Mouse (Mus musculus): ENCODE measurements around the gene Slc22a12. TPM values are rescaled to one million over a fixed set of nuclear protein-coding genes. Genes with fewer than 3 reads are reported as not detected.

The Slc22a12 gene
- total and polyA plus RNA-seq, 3 experiments, result 0.17 to 1.2 (median 0.94) TPM

GRCm38 (mm10) chr19:6553174-6553573 is 10.3 kb upstream of the Slc22a12 start:
- Histone ChIP-seq H3K4me1 (ENCODE audit: control insufficient read depth in 1 of 2, insufficient read depth in 2 of 2) (peaks cover 10 to 62% of the 10 kb centered on the region in 2 experiments), H3K36me3 (replicated peaks in 1 of 2; ENCODE audit: control insufficient read depth in 1 of 2, insufficient read depth in 1 of 2, low read length in 1 of 2) (no peaks in the 10 kb centered on the region), H3K4me2 (ENCODE audit: insufficient read depth, low read depth, poor library complexity, severe bottlenecking) (no peak overlapping the region), H3K9me3 (replicated peaks; ENCODE audit: low read length) (no peaks in the 10 kb centered on the region), H3K27ac (ENCODE audit: insufficient read depth, low read depth) (no peak overlapping the region), H3K27me3 (replicated peaks) (no peaks in the 10 kb centered on the region), H3K79me2 (replicated peaks; ENCODE audit: control insufficient read depth, extremely low read depth, insufficient read depth, poor library complexity, severe bottlenecking) (no peaks in the 10 kb centered on the region), H3K9ac (ENCODE audit: insufficient read depth, low read depth) (no peak overlapping the region), H3K4me3 (replicated peaks in 1 of 3; ENCODE audit: low read depth in 2 of 3, low read length in 2 of 3, poor library complexity in 1 of 3) (no peak overlapping the region)
- DNase-seq (ENCODE audit: extremely low read depth), result no peak
- in situ Hi-C loops (cut with MboI; ENCODE audit: low pct_ligation_motif_present, low pct_unique_long_range_greater_than_20kb, low sequenced_read_pairs), result no loop called here
- TF ChIP-seq BHLHE40 (IDR thresholded peaks at IDR 0.05; ENCODE audit: low read depth, low read length) (no peak), RAD21 (IDR thresholded peaks at IDR 0.05; ENCODE audit: low read depth, low read length) (no peak), TCF12 (IDR thresholded peaks at IDR 0.05; ENCODE audit: low read depth, low read length) (no peak), USF2 (conservative IDR thresholded peaks at IDR 0.05; ENCODE audit: low read depth, low read length) (no peak), MXI1 (IDR thresholded peaks at IDR 0.05; ENCODE audit: low read depth, low read length) (no peak), MAZ (IDR thresholded peaks at IDR 0.05; ENCODE audit: low read depth, low read length) (no peak), ZC3H11A (IDR thresholded peaks at IDR 0.05; ENCODE audit: low read depth, low read length) (no peak), CTCF (conservative IDR thresholded peaks at IDR 0.05 in 1 of 2, IDR thresholded peaks at IDR 0.05 in 1 of 2; ENCODE audit: low read depth in 2 of 2, low read length in 2 of 2) (no peak), JUN (IDR thresholded peaks at IDR 0.05; ENCODE audit: insufficient read depth, low read depth, low read length) (no peak), PAX5 (IDR thresholded peaks at IDR 0.05; ENCODE audit: low read length) (no peak)
- dilution Hi-C loops (cut with MboI; ENCODE audit: extremely low pct_ligation_motif_present, extremely low pct_unique_long_range_greater_than_20kb, low sequenced_read_pairs), result no loop called here

- peak; percentile 84 for DNase-seq (ENCODE audit: extremely low read depth)
- no peaks in the 10 kb centered on the region for H3K36me3 ChIP-seq (replicated peaks in 1 of 2; ENCODE audit: control insufficient read depth in 1 of 2, insufficient read depth in 1 of 2, low read length in 1 of 2)
- no peak overlapping the region for H3K4me2 ChIP-seq (ENCODE audit: insufficient read depth, low read depth, poor library complexity, severe bottlenecking)
- no peaks in the 10 kb centered on the region for H3K79me2 ChIP-seq (replicated peaks; ENCODE audit: control insufficient read depth, extremely low read depth, insufficient read depth, poor library complexity, severe bottlenecking)
- peak; percentile 84 for TF ChIP-seq RAD21 (IDR thresholded peaks at IDR 0.05; ENCODE audit: low read depth, low read length)
- TF ChIP-seq E2F4 (IDR thresholded peaks at IDR 0.05; ENCODE audit: insufficient replicate concordance, low read depth, low read length), result no peak
- TF ChIP-seq IRF4 (IDR thresholded peaks at IDR 0.05; ENCODE audit: low read depth, low read length), result peak; percentile 11; the same call in 1 of the 2 replicates
- TF ChIP-seq ZKSCAN1 (IDR thresholded peaks at IDR 0.05; ENCODE audit: borderline replicate concordance, low read depth, low read length), result no peak
- no peak for TF ChIP-seq SIN3A (IDR thresholded peaks at IDR 0.05; ENCODE audit: low read length)
- 0 out of 2 replicates have a peak, but pooled peaks have one; percentile 36 for TF ChIP-seq MAZ (IDR thresholded peaks at IDR 0.05; ENCODE audit: low read depth, low read length)
- 0 out of 2 replicates have a peak, but pooled peaks have one; percentile 16 for TF ChIP-seq NRF1 (IDR thresholded peaks at IDR 0.05; ENCODE audit: low read depth, low read length)
- TF ChIP-seq ZC3H11A (IDR thresholded peaks at IDR 0.05; ENCODE audit: low read depth, low read length), result peak; percentile 41; the same call in 1 of the 2 replicates
- peak; percentile 93 for TF ChIP-seq SMC3 (IDR thresholded peaks at IDR 0.05; ENCODE audit: low read depth, low read length)
- peak; percentile 74 to 99 for TF ChIP-seq CTCF (conservative IDR thresholded peaks at IDR 0.05 in 1 of 2, IDR thresholded peaks at IDR 0.05 in 1 of 2; ENCODE audit: low read depth in 2 of 2, low read length in 2 of 2)
- no peak for TF ChIP-seq CHD2 (IDR thresholded peaks at IDR 0.05; ENCODE audit: low read length)
- peak; percentile 57; the same call in 1 of the 2 replicates for TF ChIP-seq NELFE (IDR thresholded peaks at IDR 0.05; ENCODE audit: low read depth, low read length)
- H3K4me1 ChIP-seq (ENCODE audit: control insufficient read depth in 1 of 2, insufficient read depth in 2 of 2), result peaks cover 8 to 56% of the 10 kb centered on the region in 2 experiments
- no peak overlapping the region for H3K27ac ChIP-seq (ENCODE audit: insufficient read depth, low read depth)
- dilution Hi-C loops (cut with MboI; ENCODE audit: extremely low pct_ligation_motif_present, extremely low pct_unique_long_range_greater_than_20kb, low sequenced_read_pairs) (no loop called here), in situ Hi-C loops (cut with MboI; ENCODE audit: low pct_ligation_motif_present, low pct_unique_long_range_greater_than_20kb, low sequenced_read_pairs) (no loop called here)
- no peak overlapping the region for H3K4me3 ChIP-seq (replicated peaks in 1 of 3; ENCODE audit: low read depth in 2 of 3, low read length in 2 of 3, poor library complexity in 1 of 3)
- H3K9ac ChIP-seq (ENCODE audit: insufficient read depth, low read depth), result no peak overlapping the region
- no peaks in the 10 kb centered on the region for H3K9me3 ChIP-seq (replicated peaks; ENCODE audit: low read length)
- no peaks in the 10 kb centered on the region for H3K27me3 ChIP-seq (replicated peaks)
Measured at GRCm38 (mm10) chr19:6552302-6553028, 9.6 kb upstream of the Slc22a12 start.
